Mouse (Mus musculus) monocyte, adult 5-6 weeks (primary cell): ENCODE measurements at regions not wholly inside any gene's neighbourhood (a gene's known extent, or its start where the extent isn't known, plus 50 kb on each side); places are given as distances from the start of the nearest gene placed in this dataset.

Experiments
- ATAC-seq: fragments of 153-309, 156-312 bp; replicated peaks from 2 replicates; pipeline ENCODE4 v1.8.0; 2017; ENCODE audit warnings: mild to moderate bottlenecking; ENCODE audit not compliant: low TSS enrichment, insufficient number of reproducible peaks, severe bottlenecking, poor library complexity, low FRiP score

DNA sequence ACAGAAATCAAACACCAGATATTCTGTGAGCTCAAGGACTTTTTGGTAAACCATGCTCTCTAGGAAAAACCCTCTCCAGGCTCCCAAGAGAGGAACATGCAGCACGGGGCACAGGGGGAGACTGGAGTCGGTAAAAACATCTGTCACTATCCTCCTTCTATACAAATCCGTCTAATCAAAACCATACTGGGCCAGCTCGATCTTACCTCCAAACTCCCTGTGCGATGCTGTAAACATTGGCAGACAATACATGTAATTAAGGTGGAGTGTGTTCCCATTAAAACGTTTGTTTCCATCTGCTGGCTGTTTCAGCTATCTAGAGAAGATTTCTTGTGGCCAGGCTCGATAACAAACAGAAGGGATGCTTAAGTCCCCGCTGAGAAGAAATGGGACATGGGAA, 262.9 kb upstream of the Sox9 start:
- no peak for ATAC-seq

DNA sequence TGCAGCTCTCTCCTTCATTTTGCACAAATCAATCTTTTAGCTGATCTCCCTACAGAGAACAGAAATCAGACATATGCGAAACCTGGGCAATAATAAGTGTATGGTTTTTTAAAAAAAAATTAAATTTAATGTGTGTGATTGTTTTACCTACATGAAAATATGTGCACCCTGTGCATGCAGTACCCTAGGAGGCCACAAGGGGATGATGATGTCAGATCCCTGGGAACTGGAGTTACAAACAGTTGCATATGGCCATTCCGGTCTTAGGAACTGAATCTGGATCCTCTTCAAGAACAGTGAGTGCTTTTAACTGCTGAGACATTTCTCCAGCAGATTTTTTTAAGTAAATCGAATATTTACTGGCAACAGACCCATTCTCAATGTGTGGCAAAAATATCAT, 257.0 kb upstream of the Sox9 start:
- no peak for ATAC-seq

DNA sequence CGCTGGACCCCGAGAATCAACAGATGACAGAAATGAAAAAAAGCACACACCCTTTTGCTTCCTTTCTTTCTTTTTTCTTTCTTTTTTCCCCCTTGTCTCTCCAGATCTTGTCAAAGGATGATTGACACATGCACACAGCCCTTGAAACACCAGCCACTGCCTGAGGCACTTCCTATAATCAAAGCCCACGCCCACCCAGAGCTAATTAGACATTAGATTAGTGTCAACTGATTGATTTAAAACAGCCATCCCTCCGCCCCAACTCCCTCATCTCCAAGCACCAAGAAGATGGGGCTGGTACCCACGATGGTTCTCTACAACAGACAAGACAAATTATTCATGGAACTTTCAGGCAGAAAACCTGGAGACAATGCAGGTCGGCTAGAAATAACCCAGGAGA, 239.5 kb upstream of the Sox9 start:
- no peak for ATAC-seq

DNA sequence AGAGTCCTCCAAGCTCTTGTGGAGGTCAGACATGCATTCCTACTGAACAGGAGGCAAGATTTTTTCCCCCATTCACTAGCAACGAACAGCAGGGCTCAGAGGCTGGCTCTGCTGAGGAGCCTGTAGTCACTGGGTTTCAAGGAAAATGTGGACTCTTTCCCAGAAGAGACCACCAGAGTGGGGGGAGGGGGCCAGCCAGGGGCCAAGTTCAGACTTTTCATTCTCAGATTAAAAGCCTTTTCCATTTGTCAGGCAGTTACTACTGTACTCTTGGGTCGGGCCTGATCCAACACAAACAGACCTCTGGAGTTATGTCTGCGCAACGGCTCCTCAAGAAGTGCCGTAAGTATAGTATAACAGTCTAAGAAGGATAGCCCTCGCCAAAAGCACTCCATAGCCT, 238.6 kb upstream of the Sox9 start:
- ATAC-seq = no peak

DNA sequence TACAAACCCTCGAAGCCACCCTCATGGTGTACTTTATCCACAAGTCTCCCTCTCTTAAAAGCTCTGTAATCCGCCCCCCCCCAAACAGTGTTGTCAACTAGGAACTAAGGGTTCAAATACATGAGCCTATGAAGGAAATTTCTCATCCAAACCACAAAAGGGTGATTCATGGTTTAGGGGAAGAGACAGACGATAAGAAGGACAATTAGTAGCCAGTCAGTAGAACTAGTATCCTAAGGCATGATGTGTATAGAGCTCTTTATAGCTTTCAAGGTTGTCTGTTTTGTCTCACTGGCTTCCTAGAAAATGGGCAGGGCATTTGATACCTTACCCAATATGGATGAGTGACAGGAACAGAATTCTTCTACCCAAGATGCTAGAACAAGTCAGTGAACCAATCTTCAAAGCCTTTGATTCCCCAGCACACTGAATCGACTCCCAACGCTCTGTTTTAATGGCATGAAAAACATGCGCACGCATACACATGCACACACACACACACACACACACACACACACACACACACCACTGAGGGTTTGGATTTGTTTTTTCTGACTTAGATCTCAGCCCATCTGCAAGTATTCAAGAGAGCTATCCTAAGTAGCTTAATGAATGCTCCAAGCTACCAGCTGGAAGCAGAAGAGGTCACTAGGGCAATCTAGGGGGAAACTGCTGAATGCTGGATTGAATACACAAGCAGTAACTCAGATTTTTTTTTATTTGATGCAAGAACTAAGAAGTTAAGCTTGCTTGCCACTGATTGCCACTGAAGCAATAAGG, 236.6 kb upstream of the Sox9 start:
- ATAC-seq = no peak

DNA sequence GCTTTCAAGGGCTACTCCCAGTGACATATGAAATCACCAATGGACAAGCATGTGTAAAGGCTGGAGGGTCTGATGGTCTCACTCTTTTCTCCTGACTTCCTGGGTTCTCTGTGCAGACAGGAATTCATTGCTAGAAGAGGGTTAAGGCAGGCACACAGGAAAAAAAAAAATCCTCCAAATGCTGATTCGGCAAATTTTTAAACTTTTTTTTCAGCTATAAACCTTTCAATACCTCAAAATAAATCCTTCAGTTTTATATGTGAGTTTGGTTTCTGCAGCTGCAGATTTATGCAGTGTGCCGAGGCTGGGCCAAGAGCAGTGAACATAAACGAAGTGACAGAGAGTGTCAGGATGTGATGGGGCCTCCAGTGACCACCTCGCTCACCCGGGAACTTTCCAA, 235.9 kb upstream of the Sox9 start:
- ATAC-seq = no peak

DNA sequence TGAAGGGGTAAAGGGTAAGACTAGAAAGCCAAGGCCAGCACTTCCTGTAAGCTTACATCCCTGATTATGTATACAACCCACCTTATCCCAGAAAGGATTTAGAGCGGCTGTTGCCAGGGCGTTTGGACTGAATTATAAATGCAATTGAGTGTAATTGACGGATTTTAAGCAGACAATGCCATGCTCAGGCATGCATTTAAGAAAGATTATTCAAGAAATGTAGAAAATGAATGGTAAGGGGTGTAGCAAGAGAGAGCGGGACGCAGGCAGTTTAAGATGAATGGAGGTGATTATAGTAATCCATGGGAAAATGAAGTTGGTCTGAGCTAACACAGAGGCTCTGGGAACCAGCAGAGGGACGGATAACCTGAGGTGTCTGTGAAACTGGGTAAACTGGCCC, 229.2 kb upstream of the Sox9 start:
- no peak for ATAC-seq

DNA sequence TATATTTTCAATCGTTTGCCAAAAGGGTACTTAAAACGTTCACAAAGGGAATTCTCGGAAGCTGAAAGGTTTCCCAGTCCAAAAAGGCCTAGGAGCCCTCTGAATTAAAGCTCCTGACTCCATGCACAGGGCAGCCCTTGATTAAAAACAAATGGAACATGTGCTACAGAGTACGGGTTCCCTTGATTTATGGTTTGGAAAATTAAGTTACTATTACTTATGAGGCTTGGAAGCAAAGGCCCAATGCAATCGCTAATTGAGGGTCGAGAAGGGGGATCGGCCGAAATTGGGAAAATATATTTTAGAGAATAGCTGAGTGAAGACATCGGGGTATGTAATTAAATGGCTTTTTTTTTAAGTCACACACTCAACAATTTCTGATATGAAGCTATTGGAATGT, 219.0 kb upstream of the Sox9 start:
- ATAC-seq = no peak

DNA sequence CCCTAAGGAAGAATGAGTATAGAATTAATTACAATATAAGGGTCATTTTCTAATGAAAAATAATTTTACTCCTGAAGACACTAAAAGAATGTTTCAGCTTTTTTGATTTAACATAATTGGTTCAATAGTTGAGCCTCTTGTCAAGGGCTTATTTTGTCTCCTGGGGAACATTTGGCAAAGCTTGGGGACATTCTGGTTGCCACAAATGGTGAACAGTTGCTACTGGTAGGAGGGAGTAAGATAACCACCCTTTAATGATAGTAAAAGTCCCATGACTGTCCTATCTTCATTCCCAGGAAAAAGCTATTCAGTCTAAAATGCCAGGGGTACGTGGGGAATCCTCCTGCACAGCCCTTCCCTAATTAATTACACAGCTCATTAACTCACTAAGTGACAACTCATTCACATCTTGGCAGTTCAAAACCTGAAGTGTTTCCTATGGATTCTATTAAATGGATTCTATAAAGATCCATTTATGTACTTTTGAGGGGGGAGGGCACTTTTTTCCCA, 217.3 kb upstream of the Sox9 start:
- no peak for ATAC-seq

DNA sequence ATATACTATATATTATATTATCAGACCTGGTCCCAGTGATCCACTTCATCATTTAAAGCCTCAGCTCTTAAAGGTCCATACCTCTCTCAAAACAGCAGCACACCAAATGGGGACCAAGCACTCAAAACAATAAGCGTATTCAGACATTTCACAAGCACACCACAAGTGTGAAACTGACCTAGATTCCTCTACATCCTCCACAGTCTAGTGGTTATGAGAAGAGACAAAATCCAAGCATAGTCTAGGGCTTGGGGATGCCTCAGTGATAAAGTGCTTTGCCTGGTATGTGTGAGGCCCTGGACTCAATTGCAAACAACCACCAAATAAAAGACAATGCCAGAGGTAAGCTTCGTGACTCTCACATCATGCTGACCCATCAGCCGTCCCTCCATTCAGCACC, 216.0 kb upstream of the Sox9 start:
- ATAC-seq = no peak

DNA sequence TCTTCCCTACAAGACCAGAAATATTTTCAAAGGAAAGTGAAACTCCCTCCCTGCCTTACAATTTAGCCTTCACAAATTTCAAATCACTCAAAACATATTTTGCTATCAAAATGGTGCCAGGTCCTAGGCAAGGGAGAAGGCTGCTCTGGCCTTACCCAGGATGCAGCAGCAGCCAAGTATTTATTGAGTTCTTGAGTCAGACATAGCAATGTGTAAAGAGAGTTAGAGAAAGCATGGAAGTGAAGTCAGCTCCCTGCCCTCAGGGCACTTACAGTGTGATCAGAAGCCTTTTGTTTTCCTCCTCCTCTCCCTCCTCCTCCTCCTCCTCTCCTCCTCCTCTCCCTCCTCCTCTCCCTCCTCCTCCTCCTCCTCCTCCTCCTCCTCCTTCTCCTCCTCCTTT, 194.6 kb upstream of the Sox9 start:
- no peak for ATAC-seq

DNA sequence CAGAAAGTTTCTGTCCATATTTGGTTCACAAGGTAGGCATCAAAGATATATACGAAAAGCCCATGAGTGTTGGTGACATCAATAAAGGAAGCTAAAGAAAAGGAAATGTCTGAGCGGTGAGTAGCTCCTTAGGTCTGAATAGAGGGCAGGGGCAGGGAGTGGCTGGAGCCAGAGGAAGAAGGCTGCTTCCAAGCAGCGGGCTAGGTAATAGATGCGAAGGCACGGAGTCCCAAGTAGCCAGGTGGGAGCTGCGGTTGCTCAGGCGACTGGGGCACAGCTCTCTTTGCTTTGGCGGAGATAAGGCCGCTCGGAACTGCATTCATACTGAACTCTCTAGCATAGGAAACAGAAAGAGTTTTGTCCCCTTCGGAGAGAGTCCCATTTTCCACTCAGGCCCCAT, 193.9 kb upstream of the Sox9 start:
- ATAC-seq = no peak

DNA sequence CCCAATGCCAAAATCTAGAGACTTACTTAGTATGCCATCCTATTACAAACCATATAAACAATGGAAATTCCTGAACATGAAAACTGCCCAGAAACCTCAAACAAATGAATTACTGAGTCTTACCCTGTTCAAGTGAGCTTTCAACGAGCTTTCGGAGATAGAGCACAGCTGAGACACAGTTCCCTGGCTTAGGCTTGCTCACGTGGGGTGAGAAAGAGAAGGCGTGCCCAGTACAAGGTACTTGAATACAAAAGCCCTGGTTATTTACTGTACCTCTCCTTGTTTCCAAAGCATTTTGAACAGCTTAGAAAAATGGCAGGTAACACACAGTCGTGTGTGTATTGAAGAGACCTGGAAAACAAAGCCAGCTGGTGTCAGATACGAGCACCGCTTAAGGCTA, 191.8 kb upstream of the Sox9 start:
- ATAC-seq = no peak

DNA sequence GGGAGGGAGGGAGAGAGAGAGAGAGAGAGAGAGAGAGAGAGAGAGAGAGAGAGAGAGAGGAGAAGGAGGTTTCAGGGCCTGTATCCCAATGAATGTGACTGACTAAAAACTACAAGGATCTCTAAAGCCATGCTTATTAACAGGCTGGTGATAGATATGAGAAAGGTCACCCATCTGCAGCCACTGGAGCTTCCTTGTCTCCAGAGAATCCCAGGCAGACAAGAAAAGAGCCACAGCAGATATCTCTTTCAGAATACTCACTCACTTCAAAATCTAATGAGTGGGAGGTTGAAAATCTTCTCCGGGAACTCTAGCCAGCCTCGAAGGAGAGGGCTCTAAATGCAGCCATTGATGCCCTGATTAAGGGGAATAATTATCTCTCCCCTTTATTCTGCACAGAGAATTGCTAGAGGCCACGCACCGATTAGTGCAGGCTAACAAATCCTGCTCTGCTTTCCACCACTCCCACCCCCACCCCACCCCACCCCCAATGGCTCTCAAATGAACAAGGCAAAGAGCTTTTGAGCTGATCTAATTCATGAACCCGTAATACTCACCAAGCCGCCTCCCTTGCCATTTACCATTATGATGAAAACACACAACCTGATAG, 189.5 kb upstream of the Sox9 start:
- ATAC-seq = no peak

DNA sequence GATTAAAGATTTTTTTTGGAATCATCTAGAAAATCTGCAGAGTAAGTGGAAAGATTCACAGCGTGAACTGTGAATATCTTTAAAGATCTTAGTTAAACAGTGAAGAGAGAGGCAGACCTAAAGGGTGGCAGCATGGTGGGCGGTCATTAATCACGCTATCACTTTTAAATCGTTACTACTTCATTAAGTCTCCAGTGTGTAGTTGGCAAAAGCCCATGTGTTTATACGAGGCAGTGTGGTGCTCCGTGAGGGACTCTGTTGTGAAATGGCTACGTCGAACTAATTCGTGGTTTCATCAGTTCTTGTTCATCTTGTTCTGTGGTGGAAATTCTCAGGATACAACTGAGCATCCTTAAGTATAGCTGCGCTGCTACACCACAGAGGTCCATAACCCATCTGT, 188.2 kb upstream of the Sox9 start:
- no peak for ATAC-seq

DNA sequence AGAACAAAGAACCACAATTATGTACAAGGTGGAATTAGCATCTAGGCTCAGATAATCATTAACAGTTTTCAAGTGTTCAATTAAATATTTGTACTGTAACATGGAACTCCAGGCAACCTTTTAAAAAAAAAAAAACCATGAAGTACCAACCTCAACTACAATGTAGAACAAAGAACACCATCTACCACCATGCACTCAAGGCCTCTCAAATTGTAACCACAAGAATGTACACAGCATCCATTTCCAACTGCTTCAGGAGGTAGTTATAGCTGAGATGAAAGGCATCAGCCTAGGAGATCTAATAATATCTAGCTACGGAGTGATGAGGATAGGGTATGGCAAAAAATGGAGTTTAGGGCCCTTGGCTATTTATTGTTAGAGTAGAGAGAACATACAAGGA, 174.7 kb upstream of the Sox9 start:
- ATAC-seq = no peak

DNA sequence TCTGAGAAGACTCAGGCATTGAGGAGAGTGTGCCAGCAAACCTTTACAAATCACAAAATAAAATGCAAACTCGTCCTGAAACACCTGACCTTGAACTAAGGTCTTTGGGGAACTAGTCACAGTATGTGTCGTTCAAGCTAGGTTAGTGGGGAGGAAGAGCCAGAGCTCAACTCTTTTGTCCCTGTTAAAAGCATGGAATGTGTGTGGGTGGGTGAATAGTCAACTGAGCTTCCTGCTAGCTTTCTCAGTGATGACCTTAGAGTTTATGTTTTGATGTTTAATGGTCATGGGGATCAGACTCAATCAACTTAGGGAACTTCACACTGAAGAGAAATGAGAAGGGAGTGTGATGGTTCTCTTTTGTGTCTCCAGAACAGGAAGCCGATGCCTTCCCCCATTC, 172.7 kb upstream of the Sox9 start:
- ATAC-seq = no peak

DNA sequence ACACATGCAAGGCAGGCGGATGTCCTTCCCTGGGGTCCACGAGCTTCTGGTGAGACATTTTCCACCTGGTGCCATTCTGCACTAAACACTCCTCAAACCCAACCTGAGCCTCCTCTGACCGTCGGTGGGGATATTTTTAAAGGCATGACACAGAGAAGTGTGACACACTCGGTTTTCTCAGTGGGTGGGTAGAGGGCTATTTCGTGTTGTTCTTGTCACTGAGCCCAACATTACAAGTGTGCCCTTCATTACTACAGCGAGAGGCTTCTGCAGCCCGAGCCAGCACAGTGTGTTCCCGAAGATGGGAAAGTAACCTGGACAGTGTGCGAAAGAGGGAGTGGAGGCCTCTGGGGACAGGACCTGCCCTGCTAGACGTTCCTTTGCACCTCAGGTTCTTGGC, 171.0 kb upstream of the Sox9 start:
- ATAC-seq = no peak

DNA sequence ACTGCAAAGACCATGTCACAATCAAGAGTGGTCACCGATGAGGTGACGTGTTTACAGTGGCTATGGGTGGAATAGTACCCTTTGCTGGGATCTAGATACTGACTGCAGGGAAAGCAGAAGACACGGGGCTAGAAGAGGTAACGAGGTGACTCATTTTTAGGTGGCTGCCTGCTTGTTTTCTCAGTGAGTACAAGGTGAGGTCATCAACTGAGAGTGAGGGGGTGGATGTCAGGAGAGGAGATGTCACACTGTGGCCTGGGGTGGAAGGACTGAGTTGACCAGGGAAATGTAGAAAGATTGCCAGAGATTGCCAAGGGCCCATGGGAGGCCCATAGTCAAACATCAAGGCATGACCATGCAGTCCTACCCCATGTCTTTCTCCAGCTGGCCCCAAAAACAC, 166.4 kb upstream of the Sox9 start:
- ATAC-seq = no peak

DNA sequence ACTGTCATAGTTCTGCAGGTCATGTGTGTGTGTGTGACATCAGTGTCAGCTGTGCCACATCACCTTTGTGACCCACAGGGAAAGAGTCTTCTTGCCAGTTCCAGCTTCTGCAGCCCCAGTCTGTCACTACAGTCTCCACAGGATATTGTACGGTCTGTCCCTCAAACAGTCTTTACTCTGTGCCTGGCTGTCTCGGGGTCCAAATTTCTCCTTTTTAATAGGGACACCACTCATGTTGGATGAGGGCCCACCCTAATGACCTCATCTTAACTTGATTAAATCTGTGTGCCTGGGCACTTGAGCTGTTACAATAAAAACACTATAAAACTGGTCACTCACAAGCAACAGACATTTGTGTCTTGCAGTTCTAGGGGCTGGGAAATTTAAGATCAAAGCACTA, 165.1 kb upstream of the Sox9 start:
- no peak for ATAC-seq

DNA sequence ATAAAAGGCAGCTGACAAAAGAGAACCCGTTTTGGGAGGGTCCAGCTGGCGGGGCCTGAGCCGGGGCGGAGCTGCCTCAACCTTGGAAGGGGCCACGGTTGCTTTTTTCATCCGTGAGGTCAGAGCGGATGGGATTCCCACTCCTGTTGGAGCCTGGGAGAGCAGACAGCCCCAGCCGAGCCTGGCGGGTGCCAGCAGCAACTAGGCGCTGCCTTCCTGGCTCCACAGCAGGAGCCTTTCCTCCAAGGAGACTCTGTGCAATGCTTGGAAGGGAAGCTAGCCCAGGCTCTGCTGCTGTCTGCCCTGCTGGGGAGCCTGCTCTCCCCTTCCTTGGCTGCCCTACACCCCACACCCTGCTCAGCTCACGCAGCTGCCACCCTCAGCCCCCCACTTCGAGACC, 161.1 kb upstream of the Sox9 start:
- ATAC-seq = no peak
